Mouse (Mus musculus) hindbrain, embryonic 12.5 days (tissue): ENCODE data around the gene Gm49333. TPM values are rescaled to one million over a fixed set of nuclear protein-coding genes. Genes with fewer than 3 reads are reported as not detected.

Experiments used
- microRNA counts: library from miRNA; unstranded; fragments of <30 nt; microRNA quantifications from one replicate; lab custom pipeline; 2017
- microRNA-seq: library from miRNA; unstranded; fragments of <30 nt; microRNA quantifications from one replicate; pipeline ENCODE4, GENCODE M21; 2017
- polyA plus RNA-seq: library from polyadenylated mRNA; unstranded; fragments of >200 nt; fragmentation: Nextera tagmentation; extraction: Ambion mirVana; gene quantifications from 2 replicates; pipeline ENCODE4 v1.2.1, GENCODE M21; 2016

Gene Gm49333
- polyA plus RNA-seq, 1 experiment from 2014 or later: not detected

MicroRNAs within 50 kb of the gene (microRNA counts, 519-probe panel; counts per million panel counts)
- 3,980 counts per million, percentile 81 among the panel's probes with 10 or more counts for microRNA mmu-miR-1224 (lab: Ali Mortazavi, UCI)

Small RNA genes within 50 kb of the gene (microRNA-seq; reads per million reads assigned to microRNA genes)
- 14.4 reads per million, percentile 26 among the genes with 10 or more reads in this experiment for gene Mir1224

Other genes with a start within 250 kb of the Gm49333 start
- 139 and 143 TPM in 2 replicates for gene Abcc5, start 185.2 kb upstream of the Gm49333 start, polyA plus RNA-seq
- gene Eif2b5, start 112.8 kb upstream of the Gm49333 start, polyA plus RNA-seq: 118 and 127 TPM in 2 replicates
- gene Dvl3, start 94.6 kb upstream of the Gm49333 start, polyA plus RNA-seq: 51.6 and 60.5 TPM in 2 replicates
- gene Ap2m1, start 76.1 kb upstream of the Gm49333 start, polyA plus RNA-seq: 901 and 915 TPM in 2 replicates
- gene Abcf3, start 63.0 kb upstream of the Gm49333 start, polyA plus RNA-seq: 72.7 and 76.2 TPM in 2 replicates
- 8.8 and 11.0 TPM in 2 replicates for gene Vwa5b2, start 22.1 kb upstream of the Gm49333 start, polyA plus RNA-seq
- 16.6 and 20.1 TPM in 2 replicates for gene Eef1akmt4, start within 50 bp of the Gm49333 start, polyA plus RNA-seq
- gene Alg3, start 125 bp downstream of the Gm49333 start, polyA plus RNA-seq: 40.0 and 42.6 TPM in 2 replicates
- gene Camk2n2, start 9.7 kb downstream of the Gm49333 start, polyA plus RNA-seq: 9.1 TPM in 2 replicates
- gene Ece2, start 18.2 kb downstream of the Gm49333 start, polyA plus RNA-seq: 7.7 and 10.2 TPM in 2 replicates
- gene Psmd2, start 40.0 kb downstream of the Gm49333 start, polyA plus RNA-seq: 397 and 411 TPM in 2 replicates
- 197 and 200 TPM in 2 replicates for gene Eif4g1, start 56.7 kb downstream of the Gm49333 start, polyA plus RNA-seq
- gene Fam131a, start 81.6 kb downstream of the Gm49333 start, polyA plus RNA-seq: 19.4 and 19.8 TPM in 2 replicates
- 68.6 and 80.7 TPM in 2 replicates for gene Polr2h, start 106.1 kb downstream of the Gm49333 start, polyA plus RNA-seq
- 40.0 and 40.5 TPM in 2 replicates for gene Clcn2, start 106.1 kb downstream of the Gm49333 start, polyA plus RNA-seq
- gene Chrd, start 121.5 kb downstream of the Gm49333 start, polyA plus RNA-seq: 6.0 and 6.4 TPM in 2 replicates
- gene Thpo, start 122.9 kb downstream of the Gm49333 start, polyA plus RNA-seq: 0.96 and 0.98 TPM in 2 replicates